Comparison of ENCODE assay signal across 9 mouse cellular contexts in the genomic region with DNA sequence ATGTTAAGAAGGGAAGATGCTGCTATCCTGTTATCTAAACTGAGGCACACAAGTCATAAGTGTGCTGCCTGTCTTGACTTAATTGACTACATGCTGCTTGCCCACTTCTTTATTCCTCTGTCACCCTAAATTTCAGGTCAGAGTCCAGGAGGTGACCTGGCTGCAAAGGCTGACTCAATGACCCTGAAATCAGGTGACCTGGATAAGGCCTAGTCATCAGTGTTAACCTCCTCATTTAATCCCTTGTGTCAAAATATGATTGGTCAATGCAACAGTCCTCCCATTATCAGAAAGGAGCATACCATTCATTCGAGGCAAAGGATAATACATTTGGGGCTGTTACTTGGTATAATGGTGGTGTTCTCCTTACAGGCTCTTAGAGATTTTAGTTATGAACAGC. TPM values are rescaled to one million over a fixed set of nuclear protein-coding genes. Genes with fewer than 3 reads are reported as not detected.
DNase-seq lines count a peak whose midpoint lies in the region; ATAC-seq and TF ChIP-seq lines count a peak whose summit lies in the region.
"Had no signal": no experiment of that assay in that cellular context is flagged by ENCODE, and none has a peak within 500 bp of the region (broad histone marks: within the 10 kb centered on the region; RNA-seq: fewer than 3 reads in every experiment).

A gene (plus strand): TSS at position 379 of the 400 bp plus-strand sequence.

- ATAC-seq in embryonic facial prominence, embryonic 11.5 days (replicated peaks; ENCODE audit: insufficient number of reproducible peaks, low FRiP score, low TSS enrichment, low read depth) = no peak
- no peak for ATAC-seq in hematopoietic stem cell, adult 5-6 weeks (replicated peaks in 1 of 2; ENCODE audit: insufficient read depth in 1 of 2, low FRiP score in 2 of 2, low TSS enrichment in 1 of 2, low read depth in 1 of 2, poor library complexity in 2 of 2, severe bottlenecking in 2 of 2)
- no peak for ATAC-seq in neutrophil, adult 5-6 weeks (ENCODE audit: extremely low read depth, insufficient number of reproducible peaks, low FRiP score, poor library complexity, severe bottlenecking)

- H3K9ac ChIP-seq in embryonic facial prominence, embryonic 11.5 days (replicated peaks; ENCODE audit: low read length) = no peak within 1 kb of the TSS

- 75% methylated on average over 1 of the region's 1 CpGs for whole genome bisulfite sequencing in lung, adult 2 months
- WGBS in embryonic facial prominence, embryonic 11.5 days = 75% methylated on average over 1 of the region's 1 CpGs

- no peak for TF ChIP-seq POLR2A in lung, adult 2 months (IDR thresholded peaks at IDR 0.05; ENCODE audit: borderline replicate concordance, extremely low read depth, low read depth, low read length)

- H3K4me1 ChIP-seq in lung, adult 2 months (ENCODE audit: control insufficient read depth, insufficient read depth, low read length) = peaks cover 5% of the 10 kb centered on the region
- no peaks in the 10 kb centered on the region for H3K4me1 ChIP-seq in embryonic facial prominence, embryonic 11.5 days (ENCODE audit: control insufficient read depth, insufficient read depth, low read length)

- H3K4me2 ChIP-seq in embryonic facial prominence, embryonic 11.5 days (ENCODE audit: low read depth, low read length) = no peak within 1 kb of the TSS

- TF ChIP-seq CTCF in lung, adult 2 months (IDR thresholded peaks at IDR 0.05; ENCODE audit: insufficient read depth, low read length) = no peak

- no peaks in the 10 kb centered on the region for H3K36me3 ChIP-seq in embryonic facial prominence, embryonic 11.5 days (replicated peaks; ENCODE audit: control insufficient read depth, insufficient read depth, low read depth, low read length)
- H3K36me3 ChIP-seq: neural tube, embryonic 13.5 days had no signal

- no peaks in the 10 kb centered on the region for H3K9me3 ChIP-seq in embryonic facial prominence, embryonic 11.5 days (replicated peaks; ENCODE audit: control insufficient read depth, low read length)
- H3K9me3 ChIP-seq: neural tube, embryonic 13.5 days had no signal

- no peak within 1 kb of the TSS for H3K27ac ChIP-seq in embryonic facial prominence, embryonic 11.5 days (replicated peaks; ENCODE audit: low read depth, low read length)
- H3K27ac ChIP-seq: neural tube, embryonic 13.5 days had no signal

- no peak within 1 kb of the TSS for H3K4me3 ChIP-seq in lung, adult 2 months (replicated peaks; ENCODE audit: extremely low read depth, low read depth, low read length)
- H3K4me3 ChIP-seq in embryonic facial prominence, embryonic 11.5 days (ENCODE audit: low read depth, low read length) = no peak within 1 kb of the TSS

- H3K27me3 ChIP-seq in embryonic facial prominence, embryonic 11.5 days (ENCODE audit: control insufficient read depth, insufficient read depth, low read length) = no peaks in the 10 kb centered on the region
- H3K27me3 ChIP-seq: neural tube, embryonic 13.5 days had no signal

- no peak for DNase-seq in lung, adult 2 months
- no peak for DNase-seq in lung, adult 18-20 months
- no peak for DNase-seq in embryonic facial prominence, embryonic 11.5 days (ENCODE audit: low spot score)
- no peak for DNase-seq in ovary, postnatal 14 days (ENCODE audit: low spot score)
- DNase-seq in cerebellum, postnatal 25 days = no peak
- no peak for DNase-seq in urinary bladder, postnatal 4 days (ENCODE audit: low spot score in 2 of 2)

RNA-seq across cellular contexts. Expression of the gene that starts here (rescaled TPM):
- 11.8 and 16.3 TPM in 2 replicates for polyA plus RNA-seq in lung, adult 2 months (2012; rRNA removed)
- polyA plus RNA-seq in embryonic facial prominence, embryonic 11.5 days (2014; fragmentation: Nextera tagmentation; extraction: Ambion mirVana) = 11.4 and 12.2 TPM in 2 replicates
- 26.8 and 31.1 TPM in 2 replicates for total RNA-seq in hematopoietic stem cell, adult 5-6 weeks (2017)
- 22.7 and 28.6 TPM in 2 replicates for total RNA-seq in neutrophil, adult 5-6 weeks (2017)
